Mouse (Mus musculus) heart, adult 2 months (tissue): ENCODE results near the gene Scnn1a. TPM values are rescaled to one million over a fixed set of nuclear protein-coding genes. Genes with fewer than 3 reads are reported as not detected.
"Not testable (repeated sequence)": the region's sequence is repeated elsewhere in the genome, so short reads cannot be mapped to it uniquely, and the experiment has no call there.

Experiments
- DNase-seq, 2 experiments: peaks; one replicate each; pipeline ENCODE4 v3.0.0; 2021
- H3K27ac ChIP-seq: fragments of 200-600 bp; 2 replicates; pipeline ENCODE4 v1.8.1; 2022
- H3K27me3 ChIP-seq: fragments of 200-500 bp; 2 replicates; pipeline ENCODE4 v1.6.1; 2012; ENCODE audit warnings: mild to moderate bottlenecking, low read length, inconsistent platforms, mixed read lengths; ENCODE audit not compliant: control insufficient read depth, insufficient read depth
- H3K36me3 ChIP-seq: fragments of 200-500 bp; 2 replicates; pipeline ENCODE4 v1.6.1; 2012; ENCODE audit warnings: low read length, inconsistent platforms; ENCODE audit not compliant: control insufficient read depth, insufficient read depth
- H3K4me1 ChIP-seq: fragments of 200-500 bp; 2 replicates; pipeline ENCODE4 v1.6.1; 2011; ENCODE audit warnings: low read length; ENCODE audit not compliant: control insufficient read depth, insufficient read depth
- H3K4me3 ChIP-seq: fragments of 200-600 bp; 2 replicates; pipeline ENCODE4 v1.8.1; 2022
- H3K79me2 ChIP-seq: fragments of 200-500 bp; replicated peaks from 2 replicates; pipeline ENCODE4 v1.6.1; 2012; ENCODE audit warnings: mild to moderate bottlenecking, inconsistent platforms, low read length, moderate library complexity, mixed read lengths; ENCODE audit not compliant: control insufficient read depth, insufficient read depth
- H3K9ac ChIP-seq: fragments of 200-500 bp; 2 replicates; pipeline ENCODE4 v1.6.1; 2012; ENCODE audit warnings: low read depth, mild to moderate bottlenecking, control low read depth, inconsistent platforms, low read length, mixed read lengths
- CTCF ChIP-seq: fragments of 200-600 bp; IDR thresholded peaks from 2 replicates; pipeline ENCODE4 v1.8.1; 2022; ENCODE audit warnings: antibody characterized with exemption, mild to moderate bottlenecking, moderate library complexity
- EP300 ChIP-seq: fragments of 200-500 bp; IDR thresholded peaks from 2 replicates; pipeline ENCODE4 v1.6.1; 2011; ENCODE audit warnings: low read depth, low read length, control low read depth; ENCODE audit not compliant: insufficient read depth
- POLR2A ChIP-seq: fragments of 200-500 bp; IDR thresholded peaks from 2 replicates; pipeline ENCODE4 v1.6.1; 2011; ENCODE audit warnings: mild to moderate bottlenecking, low read depth, low read length, control low read depth; ENCODE audit not compliant: insufficient read depth
- WGBS: fragments of 180-500 bp; shearing (Covaris S2); methylation state at CpG from one replicate; pipeline ENCODE4 v1.1.7; 2018; 5-methylcytosine and 5-hydroxymethylcytosine counted together
- intact Hi-C: fragments of 180-260 bp; cut with DNase I; formaldehyde crosslinking; loops from one replicate; pipeline ENCODE4 v1.15.1; 2025
- polyA plus RNA-seq: library from polyadenylated mRNA; depleted of rRNA; stranded (reverse); fragments of >200 nt; gene quantifications from 2 replicates; pipeline ENCODE4 v1.2.3, GENCODE M21; 2012
- total RNA-seq, 2 experiments: library from RNA; stranded (reverse); gene quantifications; 2 replicates each; pipeline ENCODE4 v1.2.3; 2021

Scnn1a gene
- total and polyA plus RNA-seq, 3 experiments, result 0.37 to 3.1 (median 0.75) TPM

DNA sequence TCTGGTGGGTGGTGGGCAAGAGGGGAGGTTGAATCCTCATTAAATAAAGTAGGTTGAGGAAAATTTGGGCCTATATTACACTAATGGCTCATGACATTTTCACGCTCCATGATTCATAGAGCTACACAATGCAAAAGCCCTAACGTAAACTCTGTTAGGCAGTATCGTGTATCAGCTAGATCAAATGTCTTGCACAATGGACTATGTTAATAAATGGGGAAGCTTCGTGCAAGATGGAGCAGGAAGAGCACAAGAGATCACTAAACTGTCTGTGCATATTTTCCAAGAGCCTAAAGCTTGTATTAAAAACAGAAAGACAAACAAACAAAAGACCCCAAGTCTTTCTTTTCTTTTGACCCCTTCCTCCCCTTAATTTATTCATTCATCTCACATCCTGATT, 26.4 kb upstream of the Scnn1a start:
- 91% methylated on average over 4 of the region's 4 CpGs for WGBS
- H3K27me3 ChIP-seq, result no peaks in the 10 kb centered on the region
- no peak for DNase-seq
- intact Hi-C loops, result no loop called here
- H3K4me1 ChIP-seq, result no peaks in the 10 kb centered on the region
- no peak overlapping the region for H3K9ac ChIP-seq
- H3K27ac ChIP-seq, result no peak overlapping the region
- no peak overlapping the region for H3K4me3 ChIP-seq
- TF ChIP-seq EP300 (no peak), CTCF (no peak), POLR2A (no peak)
- no peaks in the 10 kb centered on the region for H3K36me3 ChIP-seq
- no peaks in the 10 kb centered on the region for H3K79me2 ChIP-seq

DNA sequence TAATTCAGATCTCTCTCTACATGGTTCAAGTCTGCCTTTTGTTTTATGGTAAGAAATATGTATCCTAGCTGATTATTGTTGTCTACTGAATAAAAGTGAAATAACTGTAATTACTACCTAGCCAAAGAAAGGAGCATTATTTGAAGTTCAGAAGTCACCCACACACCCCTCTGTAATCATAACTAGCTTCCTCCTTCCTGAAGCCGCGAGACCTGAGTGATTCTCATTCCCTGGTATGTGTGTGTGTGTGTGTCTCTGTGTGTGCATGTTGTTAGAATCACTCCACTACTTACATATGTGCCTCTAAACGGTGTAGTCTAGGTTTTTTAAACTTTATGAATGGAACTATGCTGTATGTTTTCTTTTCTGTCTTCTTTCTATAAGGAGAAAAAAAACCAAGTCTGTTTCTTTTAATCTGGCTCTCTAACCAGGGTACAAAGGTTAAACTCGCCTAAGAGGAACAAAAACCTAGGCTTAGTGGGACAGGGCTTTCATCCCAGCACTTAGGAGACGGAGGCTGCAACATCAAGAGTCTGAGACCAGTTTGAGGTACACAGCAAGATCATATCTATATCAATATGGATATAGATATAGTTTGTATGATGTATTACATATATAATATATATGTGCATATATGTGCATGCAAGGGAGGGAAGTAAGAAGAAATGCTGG, 23.2 kb upstream of the Scnn1a start:
- no peaks in the 10 kb centered on the region for H3K27me3 ChIP-seq
- TF ChIP-seq EP300, result no peak
- TF ChIP-seq POLR2A, result no peak
- no peak for TF ChIP-seq CTCF
- H3K79me2 ChIP-seq, result no peaks in the 10 kb centered on the region
- 64% methylated on average over 5 of the region's 5 CpGs for WGBS
- intact Hi-C loops, result no loop called here
- no peak overlapping the region for H3K9ac ChIP-seq
- H3K4me3 ChIP-seq, result no peak overlapping the region
- DNase-seq, result no peak
- no peaks in the 10 kb centered on the region for H3K4me1 ChIP-seq
- H3K36me3 ChIP-seq, result no peaks in the 10 kb centered on the region
- no peak overlapping the region for H3K27ac ChIP-seq

DNA sequence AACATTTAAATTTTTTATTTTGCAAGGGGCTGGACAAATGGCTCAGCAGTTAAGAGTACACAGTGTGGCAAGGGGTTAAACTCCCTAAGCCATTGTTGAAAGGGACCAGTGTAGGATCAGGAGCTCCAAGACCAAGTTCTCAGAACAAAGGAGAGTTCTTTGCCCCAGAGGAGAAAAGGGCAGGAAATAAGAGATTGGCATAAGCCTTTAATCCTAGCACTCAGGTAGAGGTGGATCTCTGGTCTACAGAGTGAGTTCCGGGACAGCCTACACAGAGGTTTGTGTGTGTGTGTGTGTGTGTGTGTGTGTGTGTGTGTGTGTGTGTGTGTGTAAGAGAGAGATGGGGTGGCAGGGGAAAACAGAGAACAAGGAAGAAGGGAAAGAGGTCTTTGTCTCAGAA, 19.5 kb upstream of the Scnn1a start:
- Histone ChIP-seq H3K9ac (no peak overlapping the region), H3K36me3 (no peaks in the 10 kb centered on the region), H3K4me3 (no peak overlapping the region), H3K79me2 (no peaks in the 10 kb centered on the region), H3K27me3 (no peaks in the 10 kb centered on the region), H3K4me1 (peaks cover 2% of the 10 kb centered on the region; the same call in 1 of the 2 replicates), H3K27ac (no peak overlapping the region)
- TF ChIP-seq POLR2A (no peak), EP300 (no peak), CTCF (no peak)
- DNase-seq, result no peak
- WGBS, result 97% methylated on average over 1 of the region's 1 CpGs
- intact Hi-C loops, result no loop called here

DNA sequence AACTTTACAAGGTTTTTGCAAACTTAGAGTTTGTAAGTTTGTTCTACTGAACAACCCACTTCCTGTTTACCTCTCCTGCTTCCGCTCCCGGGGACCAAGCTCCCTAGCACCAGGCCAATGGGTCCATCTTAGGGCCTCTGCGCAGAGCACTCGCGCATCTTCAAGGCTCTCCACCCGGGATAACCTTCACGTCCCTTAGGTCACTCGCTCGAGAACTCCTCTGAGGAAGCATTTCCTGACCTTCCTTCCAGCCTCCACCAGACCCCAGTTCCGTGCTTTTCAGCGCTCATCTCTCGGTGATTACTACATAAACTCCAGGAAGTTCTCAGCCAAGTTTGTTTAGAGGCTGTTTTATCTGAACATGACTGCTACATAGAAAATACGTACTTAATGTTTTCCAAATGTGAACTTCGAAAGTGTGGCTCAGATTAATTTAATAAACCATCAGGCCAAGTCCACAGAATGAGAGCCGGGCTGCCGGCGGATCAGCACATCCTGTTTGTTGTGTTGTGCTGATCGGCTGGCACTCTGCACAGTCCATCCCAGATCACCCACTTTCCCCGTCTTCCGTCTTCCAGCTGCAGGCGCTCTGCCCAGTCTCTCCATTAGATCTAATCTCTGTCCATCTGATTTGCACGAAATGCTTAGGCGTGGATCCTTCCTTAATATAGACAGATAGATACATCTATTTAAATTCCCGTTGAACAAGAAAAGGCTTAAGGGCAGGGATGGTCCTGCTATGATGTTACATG, 18.1 kb upstream of the Scnn1a start:
- H3K4me1 ChIP-seq, result peaks cover 2% of the 10 kb centered on the region; the same call in 1 of the 2 replicates
- H3K79me2 ChIP-seq, result no peaks in the 10 kb centered on the region
- intact Hi-C loops, result no loop called here
- no peaks in the 10 kb centered on the region for H3K36me3 ChIP-seq
- 44% methylated on average over 24 of the region's 24 CpGs for WGBS
- H3K27me3 ChIP-seq, result no peaks in the 10 kb centered on the region
- peak in 1 of 2 experiments; percentile 35 for DNase-seq
- no peak overlapping the region for H3K9ac ChIP-seq
- TF ChIP-seq POLR2A, result no peak
- no peak for TF ChIP-seq CTCF
- TF ChIP-seq EP300, result no peak
- peak overlapping the region; percentile 38 for H3K27ac ChIP-seq
- no peak overlapping the region for H3K4me3 ChIP-seq

DNA sequence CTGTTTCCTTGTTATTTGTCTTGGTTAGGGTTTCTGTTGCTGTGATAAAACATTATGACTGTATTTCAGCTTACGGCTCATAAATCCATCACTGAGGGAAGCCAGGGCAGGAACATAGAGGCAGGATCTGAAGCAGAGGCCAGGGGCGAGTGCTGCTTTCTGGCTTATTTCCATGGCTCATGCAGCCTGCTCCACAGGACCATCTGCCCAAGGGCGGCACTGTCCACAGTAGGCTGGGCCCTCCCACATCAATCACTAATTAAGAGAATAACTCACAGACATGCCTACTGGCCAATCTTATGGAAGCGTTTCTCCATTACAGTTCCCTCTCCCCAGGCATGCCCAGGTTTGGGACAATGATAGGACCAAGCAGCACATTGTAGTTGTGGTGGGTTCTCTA, 17.2 kb upstream of the Scnn1a start:
- Histone ChIP-seq H3K27ac (no peak overlapping the region), H3K4me1 (peaks cover 2% of the 10 kb centered on the region; the same call in 1 of the 2 replicates)

DNA sequence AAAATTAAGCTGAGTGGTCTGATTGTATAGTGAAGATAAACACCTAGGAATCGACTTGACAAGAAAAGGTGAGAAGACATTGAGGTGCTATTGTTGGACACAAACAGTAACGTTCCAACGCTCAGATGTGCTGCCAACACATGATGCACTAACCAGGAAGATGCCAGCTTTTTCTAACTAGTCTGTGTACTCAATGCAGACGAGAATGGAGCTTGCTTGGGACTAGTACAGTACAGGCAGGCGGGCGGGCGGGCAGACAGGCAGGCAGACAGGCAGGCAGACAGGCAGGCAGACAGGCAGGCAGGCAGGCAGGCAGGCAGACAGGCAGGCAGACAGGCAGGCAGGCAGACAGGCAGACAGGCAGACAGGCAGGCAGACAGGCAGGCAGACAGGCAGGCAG, 16.1 kb upstream of the Scnn1a start:
- DNase-seq, H3K4me1 ChIP-seq, H3K4me3 ChIP-seq, H3K27me3 ChIP-seq, H3K79me2 ChIP-seq, intact Hi-C loops, H3K27ac ChIP-seq, H3K9ac ChIP-seq, H3K36me3 ChIP-seq: not testable (repeated sequence)
- 84% methylated on average over 7 of the region's 7 CpGs for WGBS

More for the DNA sequence above, 17.2 kb upstream of the Scnn1a start:
- no peak for TF ChIP-seq EP300
- no peak for TF ChIP-seq CTCF
- no peak for TF ChIP-seq POLR2A
- H3K27me3 ChIP-seq, result no peaks in the 10 kb centered on the region
- intact Hi-C loops, result no loop called here
- H3K9ac ChIP-seq, result no peak overlapping the region
- DNase-seq, result no peak
- H3K4me3 ChIP-seq, result no peak overlapping the region
- no peaks in the 10 kb centered on the region for H3K36me3 ChIP-seq
- H3K79me2 ChIP-seq, result no peaks in the 10 kb centered on the region
- 83% methylated on average over 4 of the region's 4 CpGs for WGBS
